Mouse (Mus musculus) liver, adult 2 months (tissue): ENCODE data around the gene Mkrn2os.

Source experiments
- CTCF ChIP-seq: fragments of 200-500 bp; IDR thresholded peaks from 2 replicates; pipeline ENCODE4 v1.5.1; 2011; ENCODE audit warnings: low read depth, low read length, control low read depth
- POLR2A ChIP-seq: fragments of 200-500 bp; IDR thresholded peaks from 2 replicates; pipeline ENCODE4 v1.6.1; 2011; ENCODE audit warnings: low read length, control low read depth; ENCODE audit not compliant: insufficient read depth; ENCODE audit errors: extremely low read depth

DNA sequence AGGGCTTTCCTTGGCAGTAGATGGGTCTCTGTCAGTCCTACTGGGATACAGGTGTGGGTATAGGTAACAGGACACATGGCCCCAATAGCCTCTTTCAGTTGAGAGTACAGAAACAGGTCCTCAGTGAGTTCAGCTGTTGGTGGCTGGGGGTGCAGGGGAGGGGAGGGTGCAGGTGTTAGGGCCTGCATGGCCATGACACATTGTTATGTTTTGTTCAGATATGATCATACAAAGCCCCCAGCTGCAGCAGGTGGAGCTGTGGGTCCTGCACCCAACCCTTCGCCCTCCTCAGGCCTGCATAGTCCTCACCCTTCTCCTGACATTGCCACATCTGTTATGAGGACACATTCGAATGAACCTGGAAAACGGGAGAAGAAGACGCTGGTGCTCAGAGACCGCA, 17.9 kb upstream of the Mkrn2os start:
- TF ChIP-seq CTCF (no peak), POLR2A (no peak)
